Mouse (Mus musculus) thymus, postnatal 4 days (tissue): ENCODE measurements at regions not wholly inside any gene's neighbourhood (a gene's known extent, or its start where the extent isn't known, plus 50 kb on each side); places are given as distances from the start of the nearest gene placed in this dataset.

Source experiments
- DNase-seq: peaks from one replicate; pipeline ENCODE4 v3.0.0; 2021

GRCm38 (mm10) chr1:121051496-121052119 lies 280.8 kb downstream of the Insig2 start:
- DNase-seq: no peak

GRCm38 (mm10) chr1:121052120-121052501 lies 280.3 kb downstream of the Insig2 start:
- DNase-seq: no peak

GRCm38 (mm10) chr1:121053692-121054091 lies 278.7 kb downstream of the Insig2 start:
- no peak for DNase-seq

GRCm38 (mm10) chr1:121074569-121074968 lies 257.8 kb downstream of the Insig2 start:
- DNase-seq: no peak

- DNase-seq: no peak
Observed at GRCm38 (mm10) chr1:121082839-121083238, 249.6 kb downstream of the Insig2 start.

- DNase-seq: no peak
Observed at GRCm38 (mm10) chr1:121085101-121085727, 247.2 kb downstream of the Insig2 start.

- DNase-seq: no peak
Observed at GRCm38 (mm10) chr1:121087124-121087887, 245.1 kb downstream of the Insig2 start.

GRCm38 (mm10) chr1:121090628-121091027 lies 241.8 kb downstream of the Insig2 start:
- DNase-seq: no peak

GRCm38 (mm10) chr1:121092870-121093269 lies 239.5 kb downstream of the Insig2 start:
- DNase-seq: no peak

- DNase-seq: no peak
Observed at GRCm38 (mm10) chr1:121096551-121097550, 235.5 kb downstream of the Insig2 start.

- DNase-seq: no peak
Observed at GRCm38 (mm10) chr1:121111776-121112344, 220.5 kb downstream of the Insig2 start.

GRCm38 (mm10) chr1:121112464-121112863 lies 219.9 kb downstream of the Insig2 start:
- no peak for DNase-seq

- DNase-seq: no peak
Observed at GRCm38 (mm10) chr1:121116626-121117025, 215.8 kb downstream of the Insig2 start.

- DNase-seq: no peak
Observed at GRCm38 (mm10) chr1:121123436-121123835, 209.0 kb downstream of the Insig2 start.

GRCm38 (mm10) chr1:121136284-121136683 lies 196.1 kb downstream of the Insig2 start:
- no peak for DNase-seq

- DNase-seq: no peak
Observed at GRCm38 (mm10) chr1:121136846-121137245, 195.5 kb downstream of the Insig2 start.

- no peak for DNase-seq
Observed at GRCm38 (mm10) chr1:121144981-121145380, 187.4 kb downstream of the Insig2 start.

GRCm38 (mm10) chr1:121153476-121153875 lies 178.9 kb downstream of the Insig2 start:
- no peak for DNase-seq

GRCm38 (mm10) chr1:121154616-121155015 lies 177.8 kb downstream of the Insig2 start:
- no peak for DNase-seq

GRCm38 (mm10) chr1:121168651-121169050 lies 163.7 kb downstream of the Insig2 start:
- DNase-seq: no peak

- no peak for DNase-seq
Observed at GRCm38 (mm10) chr1:121176541-121176940, 155.8 kb downstream of the Insig2 start.

- no peak for DNase-seq
Observed at GRCm38 (mm10) chr1:121177136-121177907, 155.1 kb downstream of the Insig2 start.
